Mouse (Mus musculus) T-helper 17 cell (primary cell): ENCODE measurements around the gene Pgbd5.

Experiments used
- in situ Hi-C, 2 experiments: fragments of 300-600 bp; cut with MboI, MseI; formaldehyde crosslinking; loops; 1 replicate in 1 of 2; 2 replicates in 1 of 2; pipeline ENCODE4 v1.15.1; 2025; ENCODE audit warnings: high pct_unique_total_duplicates in 2 of 2

Pgbd5 gene

DNA sequence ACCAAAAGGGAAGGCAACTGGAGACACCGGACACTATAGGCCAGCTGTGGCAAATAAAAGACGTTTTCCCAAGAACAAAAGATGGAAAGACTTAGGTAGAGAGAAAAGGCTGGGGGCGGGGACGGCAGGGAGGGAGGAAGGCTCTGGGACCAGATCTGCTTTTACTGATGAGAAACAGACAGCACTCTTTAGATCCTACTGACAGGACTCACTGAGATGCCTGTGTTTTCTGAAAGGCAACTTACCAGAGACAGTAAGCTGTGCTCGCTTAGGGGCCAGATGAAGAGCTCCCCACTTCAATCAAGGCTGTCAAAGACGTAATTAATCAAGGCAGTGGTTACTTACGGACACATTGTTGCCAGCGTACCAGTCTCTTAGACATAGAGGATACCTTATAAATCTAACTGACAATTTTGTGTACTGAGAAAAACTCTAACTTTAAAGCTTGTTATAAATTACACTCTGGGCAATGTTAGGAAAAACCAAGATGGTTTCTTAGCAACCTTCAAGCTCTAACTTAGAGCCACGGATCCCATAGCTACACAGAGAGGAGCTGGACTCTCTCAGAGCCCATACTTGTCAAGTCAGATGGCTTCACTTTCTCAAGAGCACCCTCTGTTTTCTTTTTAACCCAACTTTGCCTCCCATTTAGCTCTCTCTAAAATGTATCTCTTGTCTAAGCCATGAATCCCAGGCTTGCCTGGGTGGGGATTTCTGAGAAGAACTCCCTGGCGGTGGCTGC lies 47.0 kb downstream of the Pgbd5 start:
- in situ Hi-C loops = no loop called here

GRCm38 (mm10) chr8:124391191-124391590 lies 48.3 kb downstream of the Pgbd5 start:
- in situ Hi-C loops = no loop called here

GRCm38 (mm10) chr8:124389495-124389894 lies 50.0 kb downstream of the Pgbd5 start:
- in situ Hi-C loops = no loop called here

DNA sequence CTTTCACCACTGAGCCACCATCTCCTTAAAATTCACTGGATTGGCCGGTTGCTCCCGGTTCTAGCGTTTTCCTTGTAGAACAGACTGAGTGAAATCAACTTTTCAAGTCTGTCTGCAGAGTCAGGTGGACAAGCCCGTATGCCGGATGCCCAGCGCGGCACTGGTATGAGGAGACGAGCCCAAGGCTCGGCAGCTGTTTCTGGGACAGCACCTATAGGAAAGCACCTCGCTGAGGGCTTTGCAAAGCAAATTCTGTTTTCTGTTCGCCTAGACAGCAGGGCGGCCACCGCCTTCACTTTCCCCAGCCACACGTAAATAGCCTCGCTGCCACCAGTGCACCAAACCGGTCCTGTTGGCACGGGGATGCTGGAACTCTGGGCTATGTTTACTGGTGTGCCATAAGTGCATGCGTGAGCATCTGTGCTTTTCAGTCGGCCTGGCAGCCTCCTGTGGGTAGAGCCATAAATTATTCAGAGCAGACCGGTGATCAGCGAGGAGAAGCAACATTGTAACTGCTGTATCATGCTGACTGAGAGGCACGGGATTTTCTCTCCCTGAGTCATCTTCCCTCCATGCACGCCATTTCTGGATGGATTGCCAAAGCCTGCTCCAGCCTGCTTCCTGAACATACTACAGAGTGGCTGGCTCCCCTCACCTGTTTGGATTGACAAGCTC lies 53.1 kb downstream of the Pgbd5 start:
- in situ Hi-C loops = no loop called here

DNA sequence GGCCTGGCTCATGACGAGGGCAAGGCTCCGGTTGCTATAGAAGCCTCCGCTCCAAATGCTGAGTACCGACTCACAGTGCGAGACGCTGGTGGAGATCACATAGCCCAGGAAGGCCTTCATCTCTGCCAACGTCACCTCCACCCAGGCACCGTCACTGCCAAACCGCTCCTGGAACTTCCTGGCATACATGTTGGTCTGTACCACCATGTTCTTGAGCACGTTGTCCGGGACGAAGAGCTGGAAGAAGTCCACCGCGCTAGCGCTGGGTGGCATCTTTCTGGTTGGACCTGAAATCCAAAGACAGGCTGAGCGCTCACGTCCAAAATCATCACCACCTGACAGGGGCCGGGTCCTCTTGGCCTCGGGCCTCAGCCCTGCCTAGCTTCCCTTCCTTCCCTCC lies 55.1 kb downstream of the Pgbd5 start:
- in situ Hi-C loops = no loop called here

DNA sequence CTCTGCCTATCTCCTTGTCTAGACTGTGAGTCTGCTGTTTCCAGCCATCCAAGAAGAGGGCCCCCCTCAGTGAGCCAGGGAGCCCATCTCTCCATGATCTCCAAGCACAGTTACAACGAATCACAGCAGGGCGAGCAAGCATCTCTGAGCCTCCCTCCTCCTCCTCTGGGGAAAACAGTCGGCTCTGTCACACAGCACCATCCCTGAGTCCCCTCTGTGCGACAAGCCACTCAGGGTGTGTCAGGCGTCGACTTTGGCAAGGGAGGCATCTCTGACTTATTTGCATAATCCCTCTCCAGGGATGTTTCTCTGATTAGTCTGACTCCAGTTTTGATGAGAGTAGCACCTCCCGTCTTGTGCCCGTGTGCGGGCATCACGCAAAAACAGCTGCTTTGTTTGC lies 57.2 kb downstream of the Pgbd5 start:
- in situ Hi-C loops = no loop called here

DNA sequence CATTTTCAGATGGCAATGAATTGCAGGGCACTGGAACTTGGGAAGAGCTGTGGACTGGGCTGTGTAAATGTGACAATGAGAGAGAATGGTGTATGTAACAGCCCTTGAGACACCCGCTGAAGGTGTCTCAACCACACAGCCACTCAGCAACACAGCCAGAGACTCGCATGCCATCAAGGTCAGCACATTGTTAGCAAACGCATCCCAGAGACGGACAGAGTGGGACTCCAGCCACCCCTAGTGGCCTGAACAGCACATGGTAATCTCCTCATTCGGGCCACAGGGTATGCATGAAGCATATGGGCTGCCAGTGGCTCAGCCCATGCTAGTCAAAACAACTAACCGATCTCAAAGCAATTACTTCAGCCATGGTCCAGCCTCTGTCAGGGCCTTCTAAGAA lies 60.2 kb downstream of the Pgbd5 start:
- in situ Hi-C loops = no loop called here

GRCm38 (mm10) chr8:124376406-124376805 lies 63.1 kb downstream of the Pgbd5 start:
- in situ Hi-C loops = no loop called here

- in situ Hi-C loops = no loop called here
These were observed 63.7 kb downstream of the Pgbd5 start for GRCm38 (mm10) chr8:124375727-124376126.

GRCm38 (mm10) chr8:124375168-124375567 lies 64.3 kb downstream of the Pgbd5 start:
- in situ Hi-C loops = no loop called here

- in situ Hi-C loops = no loop called here
These were observed 65.7 kb downstream of the Pgbd5 start for GRCm38 (mm10) chr8:124373753-124374152.

DNA sequence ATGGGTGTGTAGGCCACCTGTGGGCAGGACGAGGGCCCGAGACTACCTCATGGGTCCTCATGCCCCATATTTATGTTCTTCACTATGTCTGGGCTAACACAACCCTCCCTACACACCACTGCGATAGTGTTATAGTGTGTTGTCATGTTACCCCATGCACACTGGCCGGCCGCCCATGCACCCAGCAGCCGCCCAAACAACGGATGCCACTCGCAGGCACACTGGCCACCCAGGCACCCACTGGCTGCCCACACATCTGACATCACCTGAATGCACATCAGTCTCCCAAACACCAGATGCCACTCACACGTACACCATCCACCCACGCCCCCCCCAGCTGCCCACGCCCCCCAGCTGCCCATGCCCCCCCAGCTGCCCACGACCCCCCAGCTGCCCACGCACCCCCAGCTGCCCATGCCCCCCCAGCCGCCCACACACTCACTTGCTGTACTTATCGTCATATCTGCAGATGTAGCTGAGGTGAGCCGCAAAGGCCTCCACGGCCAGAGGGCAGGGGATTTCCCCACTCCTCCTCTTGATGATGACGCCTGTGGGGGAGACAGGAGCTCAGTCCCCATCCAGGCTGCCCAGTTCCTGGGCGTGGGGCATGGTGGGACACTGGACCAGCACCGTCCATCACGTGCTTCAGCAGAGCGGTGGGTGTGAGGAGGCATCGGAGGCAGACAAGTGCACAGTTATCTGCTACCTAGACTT lies 67.9 kb downstream of the Pgbd5 start:
- in situ Hi-C loops = no loop called here

DNA sequence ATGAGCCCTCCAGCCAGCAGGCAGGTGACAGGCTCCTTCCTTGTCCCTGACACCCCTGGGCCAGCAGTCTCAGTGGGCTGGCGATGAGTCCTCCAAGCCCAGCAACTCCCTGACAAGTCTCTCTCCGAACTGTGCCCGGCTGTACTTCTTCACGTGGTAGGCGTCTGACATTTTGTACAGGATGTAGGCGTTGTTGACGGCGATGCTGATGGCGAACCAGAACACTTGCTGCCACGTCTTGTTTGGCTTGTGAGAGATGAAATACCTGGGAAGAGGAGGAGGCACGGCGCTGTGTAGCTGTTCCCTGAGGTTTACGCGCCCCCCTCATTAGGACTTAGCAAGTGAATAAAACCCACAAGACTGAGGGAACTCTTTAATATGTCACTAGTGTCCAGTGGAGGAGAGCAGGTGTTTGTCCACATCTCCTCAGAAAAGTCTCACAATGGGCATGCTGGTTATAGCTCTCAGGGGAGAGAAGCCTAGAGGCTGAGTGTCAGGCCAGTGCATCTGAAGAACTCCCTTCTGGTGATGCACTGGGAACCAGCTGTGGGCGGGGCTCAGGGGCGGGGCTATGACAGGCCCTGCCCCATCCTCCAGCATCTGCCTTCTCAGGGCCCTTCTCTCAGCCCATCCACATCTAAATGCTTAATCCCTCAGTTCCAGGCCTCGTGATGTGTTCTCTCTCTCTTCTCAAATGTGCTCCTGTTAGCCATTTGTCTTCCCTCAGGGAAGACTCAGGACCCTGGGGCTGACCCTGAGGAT lies 68.9 kb downstream of the Pgbd5 start:
- in situ Hi-C loops = no loop called here

DNA sequence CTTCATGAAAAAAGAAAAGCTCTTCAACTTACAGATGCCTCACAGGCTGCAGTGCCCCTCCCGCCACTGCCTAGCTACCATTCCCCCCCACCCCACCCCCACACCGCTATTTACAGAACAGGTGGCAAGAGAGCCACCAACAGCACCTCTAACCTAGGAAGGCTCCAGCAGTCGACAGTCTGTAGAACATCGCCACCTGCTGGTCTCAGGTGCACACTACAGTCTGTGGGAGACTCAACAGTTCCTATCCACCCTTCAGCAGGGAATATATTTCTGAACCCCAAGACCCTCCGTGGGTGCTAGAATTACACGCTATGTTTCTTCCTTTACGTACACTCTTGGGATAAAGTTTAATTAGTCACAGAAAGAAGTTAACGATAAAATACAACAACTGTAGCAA lies 71.2 kb downstream of the Pgbd5 start:
- in situ Hi-C loops = no loop called here

DNA sequence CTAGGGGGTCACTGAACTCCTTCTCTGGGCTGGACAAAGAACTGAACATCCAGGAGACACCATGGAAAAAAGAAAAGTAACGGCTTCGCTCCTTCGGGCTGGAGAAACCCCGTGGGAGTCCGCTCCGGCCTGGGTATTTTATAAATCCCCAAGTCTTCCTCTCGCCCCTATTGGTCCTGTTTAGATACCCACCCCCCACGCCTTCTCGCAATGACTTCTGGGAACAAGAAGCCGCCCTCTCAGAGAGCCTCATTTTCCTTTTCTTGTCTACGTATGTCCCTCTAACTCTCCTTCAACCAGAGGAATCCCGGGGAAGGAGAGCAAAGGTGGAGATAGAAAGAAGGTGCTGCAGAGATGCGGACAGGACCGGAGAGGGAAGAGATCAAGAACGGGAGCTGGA lies 76.1 kb downstream of the Pgbd5 start:
- in situ Hi-C loops = no loop called here

GRCm38 (mm10) chr8:124362589-124362988 lies 76.9 kb downstream of the Pgbd5 start:
- in situ Hi-C loops = no loop called here

- in situ Hi-C loops = no loop called here
These were observed 77.6 kb downstream of the Pgbd5 start for GRCm38 (mm10) chr8:124361773-124362427.

DNA sequence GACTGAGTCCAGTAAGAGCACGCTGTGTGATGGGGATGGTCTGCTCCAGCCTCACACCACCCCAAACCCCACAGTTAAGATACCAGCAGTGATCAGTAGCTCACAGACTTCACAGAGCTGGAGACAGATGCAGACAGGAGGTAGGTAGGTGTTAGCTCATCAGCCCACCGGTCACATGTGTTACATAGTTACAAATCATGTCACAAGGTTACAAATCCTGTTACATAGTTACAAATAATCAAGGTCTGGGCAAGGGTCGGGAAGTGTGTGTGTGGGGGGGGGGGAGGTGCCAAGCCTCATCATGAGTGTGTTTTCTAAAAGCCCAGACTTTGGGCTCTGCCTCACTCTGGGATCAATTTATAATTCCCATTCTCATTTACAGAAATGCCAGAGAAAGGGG lies 78.5 kb downstream of the Pgbd5 start:
- in situ Hi-C loops = no loop called here

DNA sequence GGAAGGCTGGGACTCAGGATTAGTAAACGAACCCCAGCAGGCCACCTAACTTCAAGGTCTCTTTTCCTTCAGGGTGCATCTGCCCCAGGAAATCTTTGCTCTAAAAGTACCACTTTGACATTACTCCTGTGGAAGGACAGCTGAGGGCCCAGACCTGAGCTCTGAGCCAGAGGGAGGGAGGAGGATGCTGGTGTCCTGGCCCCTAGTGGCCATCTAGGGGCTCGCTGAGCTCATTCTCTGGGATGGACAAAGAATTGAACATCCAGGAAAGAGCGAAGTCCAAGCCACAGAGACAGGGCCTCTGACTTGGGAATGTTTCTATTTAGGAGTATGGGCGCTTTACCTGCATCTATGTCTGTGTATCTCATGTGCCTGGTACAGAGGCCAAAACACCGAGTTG lies 87.8 kb downstream of the Pgbd5 start:
- in situ Hi-C loops = no loop called here

- in situ Hi-C loops = loop anchor here (5.0 kb wide), 2 partner anchors 112 to 297 kb away; no protein-coding TSS in a partner anchor
These were observed 89.8 kb downstream of the Pgbd5 start for GRCm38 (mm10) chr8:124349663-124350062.

DNA sequence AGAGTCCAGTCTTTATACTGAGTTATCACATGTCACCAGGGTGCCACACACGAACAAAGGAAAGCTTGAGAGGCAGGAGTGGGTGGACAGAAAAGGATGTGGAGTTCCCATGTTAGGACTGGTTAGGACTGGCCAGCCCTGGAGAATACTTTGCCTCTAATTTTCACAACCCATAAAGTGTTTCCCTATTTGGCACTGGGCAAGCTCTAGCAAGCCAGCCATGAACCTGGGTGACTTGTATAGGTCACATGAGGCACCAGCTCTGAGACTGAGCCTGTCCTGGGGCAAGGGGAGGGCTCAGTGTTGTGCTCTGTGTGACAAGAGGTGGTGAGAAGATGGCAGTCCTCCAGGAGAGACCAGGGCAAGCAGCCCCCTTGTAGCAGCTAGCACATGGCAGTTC lies 91.4 kb downstream of the Pgbd5 start:
- in situ Hi-C loops = loop anchor here (5.0 kb wide), 2 partner anchors 111 to 296 kb away; no protein-coding TSS in a partner anchor
